Mouse (Mus musculus) E14TG2a.4 (cell line): ENCODE measurements around the gene Gm15737.

Experiments used
- H3K27me3 ChIP-seq: 2 replicates; pipeline ENCODE4 v1.6.1; 2014; ENCODE audit warnings: low read length, control low read depth; ENCODE audit not compliant: insufficient read depth
- H3K36me3 ChIP-seq: 2 replicates; pipeline ENCODE4 v1.6.1; 2014; ENCODE audit warnings: low read length, control low read depth; ENCODE audit not compliant: insufficient read depth
- H3K4me1 ChIP-seq: replicated peaks from 2 replicates; pipeline ENCODE4 v1.6.1; 2014; ENCODE audit warnings: low read depth, low read length, control low read depth
- H3K4me3 ChIP-seq: replicated peaks from 2 replicates; pipeline ENCODE4 v1.5.1; 2014; ENCODE audit warnings: mild to moderate bottlenecking, low read length
- H3K9me3 ChIP-seq: 2 replicates; pipeline ENCODE4 v1.6.1; 2014; ENCODE audit warnings: low read length, control low read depth
- CTCF ChIP-seq: conservative IDR thresholded peaks from 2 replicates; pipeline ENCODE4 v1.5.1; 2014; ENCODE audit warnings: low read length
- NANOG ChIP-seq: IDR thresholded peaks from 2 replicates; pipeline ENCODE4 v1.6.1; 2014; ENCODE audit warnings: borderline replicate concordance, low read length, mixed read lengths
- POU5F1 ChIP-seq: IDR thresholded peaks from 2 replicates; pipeline ENCODE4 v1.6.1; 2014; ENCODE audit warnings: low read length, borderline replicate concordance

Gene Gm15737

GRCm38 (mm10) chr6:92879700-92880265 lies 10.6 kb downstream of the Gm15737 start:
- no peaks in the 10 kb centered on the region for H3K4me1 ChIP-seq

GRCm38 (mm10) chr6:92882446-92882845 lies 13.3 kb downstream of the Gm15737 start:
- H3K4me1 ChIP-seq, result no peaks in the 10 kb centered on the region
- no peak overlapping the region for H3K4me3 ChIP-seq
- H3K9me3 ChIP-seq, result no peaks in the 10 kb centered on the region
- H3K27me3 ChIP-seq, result no peaks in the 10 kb centered on the region
- TF ChIP-seq NANOG, result no peak
- no peak for TF ChIP-seq CTCF
- no peak for TF ChIP-seq POU5F1
- no peaks in the 10 kb centered on the region; the same call in 1 of the 2 replicates for H3K36me3 ChIP-seq

More at GRCm38 (mm10) chr6:92879700-92880265, 10.6 kb downstream of the Gm15737 start:
- H3K36me3 ChIP-seq, result no peaks in the 10 kb centered on the region; the same call in 1 of the 2 replicates
- H3K9me3 ChIP-seq, result no peaks in the 10 kb centered on the region
- no peak overlapping the region for H3K4me3 ChIP-seq
- H3K27me3 ChIP-seq, result no peaks in the 10 kb centered on the region
- TF ChIP-seq NANOG, result no peak

DNA sequence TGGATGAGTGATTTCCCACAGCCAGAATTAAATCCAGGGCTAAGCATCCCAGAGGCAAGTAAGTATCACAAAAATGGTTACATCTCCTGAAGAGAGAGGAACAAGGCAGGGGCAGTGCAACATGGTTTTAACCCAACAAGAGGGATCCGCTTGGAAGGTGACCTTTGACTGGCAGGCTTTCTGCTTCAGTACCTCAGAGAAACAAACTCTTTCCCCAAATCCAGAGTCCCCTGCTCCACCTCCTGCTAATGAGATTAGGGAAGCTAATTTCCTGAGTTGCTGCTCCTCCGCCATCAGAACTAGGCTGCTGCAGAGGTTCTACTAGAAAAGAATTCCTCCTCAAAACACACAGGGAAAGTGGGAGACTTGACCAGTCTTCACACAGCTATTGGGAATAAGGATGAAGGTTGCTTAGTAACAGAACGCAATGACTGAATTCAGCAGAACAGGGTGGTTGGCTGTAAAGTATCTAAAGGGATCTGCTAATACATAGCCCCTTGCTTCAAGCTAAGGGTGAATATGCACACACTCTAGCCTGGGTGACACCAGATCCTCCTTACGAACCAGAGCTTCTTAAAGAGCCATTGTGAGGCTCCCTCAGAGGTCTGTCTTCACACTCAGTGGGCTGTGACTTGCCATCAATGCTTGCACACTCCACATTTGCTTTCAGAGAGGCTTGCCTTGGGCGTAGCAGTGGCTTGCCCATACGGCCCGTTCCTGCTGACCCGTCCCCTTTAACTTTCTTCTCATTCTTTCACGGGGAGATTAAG lies 14.2 kb downstream of the Gm15737 start:
- Histone ChIP-seq H3K4me3 (no peak overlapping the region), H3K27me3 (no peaks in the 10 kb centered on the region), H3K9me3 (no peaks in the 10 kb centered on the region), H3K4me1 (no peaks in the 10 kb centered on the region), H3K36me3 (no peaks in the 10 kb centered on the region; the same call in 1 of the 2 replicates)
- TF ChIP-seq POU5F1, result no peak
- TF ChIP-seq CTCF, result no peak
- TF ChIP-seq NANOG, result no peak

- TF ChIP-seq POU5F1 (no peak), NANOG (no peak), CTCF (no peak)
- Histone ChIP-seq H3K4me3 (no peak overlapping the region), H3K4me1 (no peaks in the 10 kb centered on the region), H3K36me3 (peaks cover 12% of the 10 kb centered on the region), H3K27me3 (no peaks in the 10 kb centered on the region), H3K9me3 (no peaks in the 10 kb centered on the region)
Measured at GRCm38 (mm10) chr6:92891535-92891934, 22.4 kb downstream of the Gm15737 start.

DNA sequence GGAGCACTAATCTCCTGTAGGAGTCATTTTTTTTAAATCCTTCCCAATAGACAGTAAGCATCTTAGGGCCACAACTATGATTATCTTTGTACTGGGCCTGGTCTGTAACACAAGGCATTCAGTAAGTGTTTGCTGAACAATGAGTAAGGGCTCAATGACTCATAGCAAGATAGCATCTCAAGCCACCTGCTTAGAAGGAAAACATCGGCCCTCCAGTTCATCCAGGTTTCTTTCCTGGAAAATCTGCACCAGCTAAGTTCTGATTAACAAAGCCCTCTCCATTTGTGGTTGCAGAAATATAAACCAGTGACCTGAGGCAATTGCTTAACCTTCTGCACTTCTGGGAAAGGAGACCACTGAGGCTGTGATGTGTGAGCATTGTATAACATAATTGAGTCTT lies 34.9 kb downstream of the Gm15737 start:
- H3K36me3 ChIP-seq, result peaks cover 7% of the 10 kb centered on the region
- no peaks in the 10 kb centered on the region for H3K9me3 ChIP-seq
- H3K27me3 ChIP-seq, result no peaks in the 10 kb centered on the region
- H3K4me3 ChIP-seq, result no peak overlapping the region
- TF ChIP-seq POU5F1 (no peak), CTCF (no peak), NANOG (no peak)
- H3K4me1 ChIP-seq, result no peaks in the 10 kb centered on the region

GRCm38 (mm10) chr6:92904491-92904890 lies 35.3 kb downstream of the Gm15737 start:
- Histone ChIP-seq H3K4me3 (no peak overlapping the region), H3K9me3 (no peaks in the 10 kb centered on the region), H3K36me3 (peaks cover 7% of the 10 kb centered on the region), H3K27me3 (no peaks in the 10 kb centered on the region), H3K4me1 (0 out of 2 replicates have a peak, but pooled peaks cover 4% of the 10 kb centered on the region)
- TF ChIP-seq CTCF, result no peak
- no peak for TF ChIP-seq NANOG
- TF ChIP-seq POU5F1, result no peak

DNA sequence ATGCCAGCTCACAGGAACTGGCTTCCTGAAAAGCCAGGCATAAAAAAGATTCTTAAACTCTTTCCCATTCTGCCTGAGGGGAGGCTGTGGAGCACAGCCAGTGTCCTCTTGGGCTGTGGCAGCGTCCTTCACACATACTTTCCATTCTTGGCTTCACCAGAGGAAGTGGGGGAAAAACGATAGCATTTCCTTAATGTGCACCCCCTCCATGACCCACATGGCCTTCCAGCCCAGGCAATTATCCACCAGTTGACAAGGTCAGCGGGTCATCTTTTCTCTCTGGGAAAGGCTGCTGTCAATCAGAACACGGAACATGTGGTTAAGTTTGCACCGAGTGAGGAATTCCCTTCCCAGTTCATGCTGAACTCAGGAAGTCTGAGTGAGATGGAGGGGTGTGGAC lies 36.8 kb downstream of the Gm15737 start:
- H3K27me3 ChIP-seq, result no peaks in the 10 kb centered on the region
- no peaks in the 10 kb centered on the region for H3K9me3 ChIP-seq

DNA sequence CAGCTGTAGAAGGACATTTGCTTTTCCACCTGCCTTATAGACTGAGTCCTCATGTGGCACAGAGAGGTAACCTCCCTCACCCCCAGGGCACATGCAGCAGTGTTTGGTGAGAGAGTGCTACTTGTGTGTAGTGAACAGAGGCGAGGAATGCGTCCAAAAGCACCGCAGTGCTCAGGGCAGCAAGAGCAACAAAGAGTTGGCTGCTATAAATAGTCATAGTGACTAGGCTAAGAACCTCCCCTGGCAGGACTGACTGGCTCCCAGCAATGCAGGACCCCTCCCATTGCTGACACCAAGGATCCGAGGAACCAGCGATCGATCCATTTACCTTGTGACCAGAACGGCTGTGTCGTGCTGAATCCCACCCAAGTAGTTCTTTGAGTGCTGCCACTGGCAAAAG lies 40.2 kb downstream of the Gm15737 start:
- H3K4me1 ChIP-seq, result 0 out of 2 replicates have a peak, but pooled peaks cover 5% of the 10 kb centered on the region
- TF ChIP-seq POU5F1 (no peak), NANOG (no peak), CTCF (no peak)
- H3K4me3 ChIP-seq, result no peak overlapping the region
- no peaks in the 10 kb centered on the region for H3K36me3 ChIP-seq
- H3K27me3 ChIP-seq, result no peaks in the 10 kb centered on the region
- no peaks in the 10 kb centered on the region for H3K9me3 ChIP-seq

More for the DNA sequence above, 36.8 kb downstream of the Gm15737 start:
- TF ChIP-seq POU5F1 (no peak), CTCF (no peak), NANOG (no peak)
- no peak overlapping the region for H3K4me3 ChIP-seq
- H3K4me1 ChIP-seq, result 0 out of 2 replicates have a peak, but pooled peaks cover 5% of the 10 kb centered on the region
- peaks cover 7% of the 10 kb centered on the region for H3K36me3 ChIP-seq

- H3K27me3 ChIP-seq, result no peaks in the 10 kb centered on the region
Measured at GRCm38 (mm10) chr6:92910611-92911010, 41.5 kb downstream of the Gm15737 start.

More at GRCm38 (mm10) chr6:92910611-92911010, 41.5 kb downstream of the Gm15737 start:
- Histone ChIP-seq H3K36me3 (no peaks in the 10 kb centered on the region), H3K4me3 (no peak overlapping the region), H3K9me3 (no peaks in the 10 kb centered on the region), H3K4me1 (0 out of 2 replicates have a peak, but pooled peaks cover 5% of the 10 kb centered on the region)
- TF ChIP-seq CTCF (no peak), NANOG (no peak), POU5F1 (no peak)
